Mouse (Mus musculus) cerebellum, adult 2 months (tissue): ENCODE data around the gene Emc8. TPM values are rescaled to one million over a fixed set of nuclear protein-coding genes. Genes with fewer than 3 reads are reported as not detected.

Source experiments
- DNase-seq, 2 experiments: peaks; one replicate each; pipeline ENCODE4 v3.0.0; 2021
- H3K27ac ChIP-seq: fragments of 200-500 bp; 2 replicates; pipeline ENCODE4 v1.5.1; 2012; ENCODE audit warnings: low read length, control low read depth, inconsistent platforms; ENCODE audit not compliant: insufficient read depth
- H3K27me3 ChIP-seq: fragments of 200-500 bp; 2 replicates; pipeline ENCODE4 v1.6.1; 2012; ENCODE audit warnings: inconsistent platforms, mild to moderate bottlenecking, low read length, moderate library complexity; ENCODE audit not compliant: control insufficient read depth, insufficient read depth
- H3K4me1 ChIP-seq: fragments of 200-500 bp; 2 replicates; pipeline ENCODE4 v1.6.1; 2011; ENCODE audit warnings: low read length; ENCODE audit not compliant: control insufficient read depth, insufficient read depth
- H3K4me3 ChIP-seq: fragments of 200-500 bp; replicated peaks from 2 replicates; pipeline ENCODE3; 2011; ENCODE audit warnings: mild to moderate bottlenecking, low read depth, low read length, control low read depth; ENCODE audit not compliant: insufficient read depth
- CTCF ChIP-seq: fragments of 200-500 bp; IDR thresholded peaks from 2 replicates; pipeline ENCODE4 v1.5.1; 2011; ENCODE audit warnings: low read depth, mild to moderate bottlenecking, control low read depth, low read length, moderate library complexity, borderline replicate concordance; ENCODE audit not compliant: insufficient read depth
- POLR2A ChIP-seq: fragments of 200-500 bp; IDR thresholded peaks from 2 replicates; pipeline ENCODE4 v1.6.1; 2011; ENCODE audit warnings: low read length, control low read depth, borderline replicate concordance; ENCODE audit not compliant: insufficient read depth
- WGBS: fragments of 180-500 bp; shearing (Covaris S2); methylation state at CpG from one replicate; pipeline ENCODE4 v1.1.7; 2018; 5-methylcytosine and 5-hydroxymethylcytosine counted together
- polyA plus RNA-seq: library from polyadenylated mRNA; depleted of rRNA; stranded (reverse); fragments of >200 nt; gene quantifications from 2 replicates; pipeline ENCODE4 v1.2.3, GENCODE M21; 2012

Emc8 gene
- polyA plus RNA-seq, 1 experiment = 65.3 TPM

DNA sequence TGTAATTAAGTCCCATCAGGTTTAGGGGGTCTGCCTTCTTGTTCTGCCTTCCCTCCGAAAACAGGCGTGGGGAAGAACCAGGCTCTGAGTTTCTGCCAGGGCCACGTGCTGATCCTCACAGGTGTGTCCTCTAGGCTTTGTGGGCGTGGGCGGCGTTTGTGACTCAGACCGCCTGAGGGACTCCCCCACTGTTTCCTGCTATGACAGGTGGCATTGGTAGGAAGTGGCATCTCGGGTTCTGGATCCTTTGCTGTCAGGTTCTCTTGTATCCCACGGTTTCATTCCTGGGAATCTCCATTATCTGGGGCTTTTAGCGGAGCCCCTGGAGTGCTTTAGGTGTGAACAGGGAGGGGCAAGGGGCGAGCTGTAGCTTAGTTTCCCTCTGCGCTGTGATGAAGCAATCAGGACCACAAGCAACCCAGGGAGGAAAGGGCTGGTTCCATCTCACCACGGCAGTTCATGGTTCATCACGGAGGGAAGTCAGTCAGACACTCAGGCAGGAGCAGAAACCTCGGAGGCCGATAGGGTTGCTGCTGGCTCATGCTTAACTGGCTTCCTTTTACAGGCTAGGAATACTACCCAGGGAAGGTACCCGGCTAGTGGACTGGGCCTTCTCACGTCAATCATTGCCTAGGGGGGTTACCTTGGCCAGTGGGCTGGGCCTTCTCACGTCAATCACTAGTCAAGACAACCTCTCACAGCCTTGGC lies 33.5 kb upstream of the Emc8 start:
- no peaks in the 10 kb centered on the region for H3K27me3 ChIP-seq
- H3K4me3 ChIP-seq = no peak overlapping the region
- no peaks in the 10 kb centered on the region; the same call in 1 of the 2 replicates for H3K4me1 ChIP-seq
- TF ChIP-seq CTCF (no peak), POLR2A (no peak)
- 58% methylated on average over 19 of the region's 19 CpGs for WGBS
- H3K27ac ChIP-seq = no peak overlapping the region
- DNase-seq = peak; percentile 32 to 45

GRCm38 (mm10) chr8:120700053-120700452 lies 31.7 kb upstream of the Emc8 start:
- Histone ChIP-seq H3K4me1 (no peaks in the 10 kb centered on the region; the same call in 1 of the 2 replicates), H3K27me3 (no peaks in the 10 kb centered on the region), H3K27ac (no peak overlapping the region), H3K4me3 (no peak overlapping the region)
- DNase-seq = no peak
- TF ChIP-seq CTCF (no peak), POLR2A (no peak)
- WGBS = 87% methylated on average over 4 of the region's 4 CpGs

GRCm38 (mm10) chr8:120699565-120699964 lies 31.2 kb upstream of the Emc8 start:
- no peak for DNase-seq
- Histone ChIP-seq H3K4me1 (no peaks in the 10 kb centered on the region; the same call in 1 of the 2 replicates), H3K27ac (no peak overlapping the region), H3K27me3 (no peaks in the 10 kb centered on the region), H3K4me3 (no peak overlapping the region)
- TF ChIP-seq POLR2A (no peak), CTCF (no peak)
- 91% methylated on average over 2 of the region's 2 CpGs for WGBS

DNA sequence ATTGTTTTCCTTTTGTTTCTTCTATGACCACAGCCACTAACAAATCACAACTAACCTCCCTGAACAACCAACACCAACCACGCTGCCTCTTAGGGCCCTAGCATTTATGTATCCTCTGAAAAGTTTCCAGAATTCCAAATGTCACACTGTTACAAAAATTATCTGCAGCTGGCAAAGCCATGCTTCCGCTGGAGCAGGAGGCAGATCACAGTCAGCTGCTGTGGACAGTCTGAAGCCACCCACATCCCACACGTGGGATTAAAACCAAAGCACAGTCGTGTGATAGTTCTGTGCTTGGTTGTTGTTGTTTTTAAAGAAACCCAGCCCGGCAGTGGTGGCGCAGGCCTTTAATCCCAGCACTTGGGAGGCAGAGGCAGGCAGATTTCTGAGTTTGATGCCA lies 30.7 kb upstream of the Emc8 start:
- H3K27ac ChIP-seq = no peak overlapping the region
- TF ChIP-seq CTCF (no peak), POLR2A (no peak)
- no peak overlapping the region for H3K4me3 ChIP-seq
- H3K27me3 ChIP-seq = no peaks in the 10 kb centered on the region
- 66% methylated on average over 6 of the region's 6 CpGs for WGBS
- DNase-seq = no peak
- no peaks in the 10 kb centered on the region; the same call in 1 of the 2 replicates for H3K4me1 ChIP-seq

GRCm38 (mm10) chr8:120698426-120698825 lies 30.1 kb upstream of the Emc8 start:
- Histone ChIP-seq H3K4me1 (no peaks in the 10 kb centered on the region; the same call in 1 of the 2 replicates), H3K27ac (no peak overlapping the region), H3K4me3 (no peak overlapping the region), H3K27me3 (no peaks in the 10 kb centered on the region)
- WGBS = 40% methylated on average over 7 of the region's 7 CpGs
- no peak for DNase-seq
- no peak for TF ChIP-seq CTCF
- TF ChIP-seq POLR2A = no peak

DNA sequence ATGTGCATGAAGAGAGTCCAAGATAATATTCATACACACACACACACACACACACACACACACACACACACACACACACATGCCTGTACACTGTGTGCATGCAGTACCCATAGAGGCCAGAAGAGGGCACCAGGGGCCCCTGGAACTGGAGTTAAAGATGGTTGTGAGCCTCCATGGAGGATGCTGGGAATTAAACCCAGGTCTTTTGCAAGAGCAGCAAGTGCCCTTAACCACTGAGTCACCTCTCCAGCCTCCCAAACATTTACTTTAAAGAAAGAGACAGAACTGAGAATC lies 29.6 kb upstream of the Emc8 start:
- Histone ChIP-seq H3K4me3 (no peak overlapping the region), H3K27ac (no peak overlapping the region), H3K27me3 (no peaks in the 10 kb centered on the region), H3K4me1 (no peaks in the 10 kb centered on the region; the same call in 1 of the 2 replicates)
- TF ChIP-seq CTCF (no peak), POLR2A (no peak)
- no peak for DNase-seq

DNA sequence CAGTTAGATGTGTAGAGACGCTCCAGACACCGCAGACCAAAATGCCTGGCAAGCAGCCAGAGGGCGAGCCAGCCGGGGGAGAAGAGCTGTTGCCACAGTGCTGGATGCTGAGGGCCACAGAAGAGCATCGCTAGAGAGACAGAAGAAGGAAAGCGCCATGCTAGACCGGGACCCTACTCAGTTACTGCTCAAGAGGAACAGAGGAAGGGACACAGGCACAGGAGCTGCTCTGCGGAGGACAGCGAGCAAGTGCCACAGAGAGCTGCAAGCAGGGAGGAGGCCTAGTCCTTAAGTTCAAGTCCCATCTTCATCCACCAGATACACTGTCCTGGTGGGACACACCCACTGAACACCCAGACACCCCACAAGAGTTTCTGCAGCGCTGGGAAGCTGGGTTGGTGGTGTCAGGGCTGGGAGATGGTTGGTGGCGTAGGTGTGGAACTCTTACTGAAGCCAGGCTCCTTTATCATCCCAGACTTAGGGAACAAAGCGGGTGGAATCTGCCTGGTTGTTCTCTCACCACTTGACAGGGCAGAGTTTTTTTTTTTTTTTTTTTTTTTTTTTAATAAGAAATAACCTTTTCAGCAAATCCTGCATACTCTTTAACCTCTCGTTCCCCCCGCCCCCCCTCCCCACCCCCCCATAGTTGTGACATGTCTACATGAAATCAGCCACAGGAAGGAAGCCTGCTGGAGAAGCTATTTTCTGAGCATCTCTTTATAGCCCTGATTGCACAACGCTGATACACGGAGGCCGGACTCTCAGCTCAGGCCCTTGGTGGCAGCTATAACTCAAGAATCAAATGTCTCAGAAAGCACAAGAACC lies 29.0 kb upstream of the Emc8 start:
- no peak overlapping the region for H3K4me3 ChIP-seq
- WGBS = 54% methylated on average over 17 of the region's 17 CpGs
- peak in 1 of 2 experiments; percentile 22 for DNase-seq
- no peaks in the 10 kb centered on the region for H3K27me3 ChIP-seq
- no peaks in the 10 kb centered on the region; the same call in 1 of the 2 replicates for H3K4me1 ChIP-seq
- H3K27ac ChIP-seq = no peak overlapping the region
- TF ChIP-seq POLR2A = no peak
- no peak for TF ChIP-seq CTCF
